Mouse (Mus musculus): ENCODE results near the gene Dtx1. TPM values are rescaled to one million over a fixed set of nuclear protein-coding genes. Genes with fewer than 3 reads are reported as not detected.
A peak's percentile ranks its signal among the peaks of the same experiment; 100 is the strongest.

Dtx1 gene
- total RNA-seq, 2 experiments from 2014 or later = 67.3 to 71.3 TPM

DNA sequence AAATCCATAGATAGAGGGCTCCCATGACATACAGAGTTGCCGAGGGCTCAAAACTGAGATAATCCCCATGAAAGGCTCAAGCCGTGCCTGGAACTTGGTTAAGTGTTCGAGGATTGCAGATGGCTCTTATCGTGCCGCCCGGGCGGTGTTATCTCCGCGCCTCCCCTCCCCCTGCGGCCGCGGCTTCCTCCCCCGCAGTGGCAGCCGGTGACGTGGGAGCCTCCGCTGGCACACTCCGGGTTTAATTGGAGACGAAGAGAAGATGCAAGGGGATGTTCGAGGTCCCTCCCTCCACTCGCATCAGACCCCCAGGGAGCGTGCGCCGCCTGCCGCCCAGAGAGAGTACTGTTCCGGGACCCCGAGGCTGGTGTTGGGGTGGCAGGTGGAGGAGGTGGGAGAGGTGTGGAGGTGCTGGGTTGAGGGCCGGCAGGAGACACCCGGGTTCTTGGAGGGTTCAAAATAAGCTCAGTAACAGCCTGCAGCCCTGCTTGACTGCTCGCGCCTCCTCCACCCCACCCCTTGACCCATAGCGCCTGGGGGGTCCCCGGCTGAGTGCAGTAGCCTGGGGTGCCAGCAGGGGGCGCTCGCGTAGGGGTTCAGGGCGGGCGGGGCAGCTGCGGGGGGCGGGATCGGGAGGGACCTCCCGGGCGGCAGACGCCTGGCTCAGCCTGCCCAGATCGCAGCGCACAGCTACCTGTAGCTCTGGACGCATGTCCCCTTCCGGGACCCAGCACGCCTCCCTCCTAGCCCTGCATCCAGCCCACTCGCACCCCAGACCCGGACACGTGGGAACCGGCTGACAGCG is 63.0 kb downstream of the Dtx1 start, which contains the start of gene Rasal1:
TSS of gene Rasal1 (plus strand) at position 244 of the 805 bp plus-strand sequence.
- peak; percentile 84 to 87 for DNase-seq (ENCODE audit: low spot score in 2 of 2)
- intact Hi-C loops (cut with DNase I) = loop anchor here (2.0 kb wide), 2 partner anchors 24 to 28 kb away; no protein-coding TSS in a partner anchor

DNA sequence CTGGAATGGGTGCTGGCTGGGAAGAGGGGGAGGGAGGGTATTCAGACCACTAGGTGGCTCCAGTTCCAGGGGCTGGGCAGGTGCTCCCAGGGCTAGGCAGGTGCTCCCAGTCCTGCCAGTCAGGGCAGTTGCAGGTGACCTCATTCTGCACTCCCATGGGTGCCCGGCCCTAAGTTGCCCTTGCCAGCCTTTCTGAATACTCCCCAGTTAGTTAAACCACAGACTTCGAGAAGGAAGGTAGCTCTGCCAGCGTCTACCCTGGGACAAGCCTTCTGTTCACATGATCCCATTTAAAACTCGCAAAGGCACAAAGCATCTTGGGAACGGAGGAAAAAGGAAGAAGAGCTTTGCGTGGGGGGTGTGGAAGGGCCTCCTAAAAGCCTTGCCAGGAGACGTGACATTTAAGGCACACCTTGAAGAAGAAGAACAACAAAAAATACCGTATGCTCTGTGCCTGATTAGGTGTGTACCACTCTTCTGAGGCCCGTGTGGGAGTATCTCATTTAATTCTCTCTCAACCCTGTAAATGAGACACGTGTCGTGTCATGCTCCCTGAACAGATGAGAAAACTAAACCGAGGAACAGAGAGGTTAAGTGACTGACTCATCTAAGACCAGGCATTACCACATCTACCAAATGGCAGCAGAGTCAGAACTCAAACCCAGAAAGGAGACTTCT is 63.8 kb downstream of the Dtx1 start:
- peak; percentile 52 to 56 for DNase-seq (ENCODE audit: low spot score in 2 of 2)
- intact Hi-C loops (cut with DNase I) = loop anchor here (2.0 kb wide), 2 partner anchors 25 to 27 kb away; no protein-coding TSS in a partner anchor

DNA sequence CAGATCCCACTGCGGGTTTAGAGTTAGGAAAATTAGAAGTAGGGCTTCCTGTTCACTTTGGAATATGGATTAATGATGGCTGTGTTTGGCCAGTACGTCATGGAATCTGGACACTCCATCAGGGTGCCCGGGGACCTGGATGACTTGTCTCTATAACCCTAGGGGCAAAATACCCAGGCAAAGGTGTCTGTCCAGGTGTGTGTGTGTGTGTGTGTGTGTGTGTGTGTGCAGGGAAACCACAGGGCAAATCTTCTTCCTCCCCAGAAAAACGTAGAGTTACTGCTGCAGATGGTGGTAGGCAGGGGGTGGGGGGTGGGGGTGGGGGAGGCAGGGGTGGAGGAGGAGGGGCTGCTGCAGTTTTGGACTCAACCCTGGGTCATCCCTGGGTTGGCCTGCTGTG is 64.4 kb downstream of the Dtx1 start:
- no peak for DNase-seq (ENCODE audit: low spot score in 2 of 2)
- intact Hi-C loops (cut with DNase I) = no loop called here

DNA sequence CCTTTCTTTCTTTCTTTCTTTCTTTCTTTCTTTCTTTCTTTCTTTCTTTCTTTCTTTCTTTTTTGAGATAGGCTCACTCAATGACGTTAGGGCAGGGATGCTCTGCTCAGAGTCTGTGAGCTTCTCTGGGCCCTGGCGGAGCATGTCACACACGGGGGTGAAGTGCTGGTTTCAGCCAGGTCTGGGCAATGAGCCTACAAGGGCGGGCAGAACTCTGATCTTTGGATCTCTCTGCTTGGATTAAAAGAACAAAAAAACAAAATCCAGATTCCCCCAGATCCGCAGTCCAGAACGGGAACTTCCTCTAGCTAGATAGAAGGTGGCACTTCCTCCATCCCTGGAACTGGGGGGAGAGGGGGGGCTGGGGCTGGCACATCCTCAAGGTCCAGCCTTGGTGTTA is 65.9 kb downstream of the Dtx1 start:
- intact Hi-C loops (cut with DNase I) = no loop called here
- DNase-seq (ENCODE audit: low spot score in 2 of 2) = no peak

DNA sequence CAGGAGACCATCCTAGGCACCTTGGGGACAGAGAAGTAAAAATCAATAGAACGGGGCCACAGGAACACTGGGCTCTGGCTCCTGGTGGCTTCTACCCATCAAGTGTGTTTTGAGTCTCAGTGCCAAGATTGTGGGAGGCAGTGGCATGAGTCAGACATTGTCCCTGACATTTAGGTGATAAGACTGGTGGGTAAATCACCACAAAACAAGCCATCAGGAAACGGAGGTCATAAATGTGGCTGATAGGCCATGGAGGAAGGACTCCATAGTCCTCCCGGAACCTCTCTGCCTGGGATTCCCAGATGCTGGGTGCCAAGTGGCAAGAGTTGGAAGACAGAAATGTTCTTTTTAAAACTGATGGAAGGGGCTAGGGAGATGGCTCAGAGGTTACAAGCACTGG is 67.5 kb downstream of the Dtx1 start:
- DNase-seq (ENCODE audit: low spot score in 2 of 2) = no peak
- intact Hi-C loops (cut with DNase I) = no loop called here

DNA sequence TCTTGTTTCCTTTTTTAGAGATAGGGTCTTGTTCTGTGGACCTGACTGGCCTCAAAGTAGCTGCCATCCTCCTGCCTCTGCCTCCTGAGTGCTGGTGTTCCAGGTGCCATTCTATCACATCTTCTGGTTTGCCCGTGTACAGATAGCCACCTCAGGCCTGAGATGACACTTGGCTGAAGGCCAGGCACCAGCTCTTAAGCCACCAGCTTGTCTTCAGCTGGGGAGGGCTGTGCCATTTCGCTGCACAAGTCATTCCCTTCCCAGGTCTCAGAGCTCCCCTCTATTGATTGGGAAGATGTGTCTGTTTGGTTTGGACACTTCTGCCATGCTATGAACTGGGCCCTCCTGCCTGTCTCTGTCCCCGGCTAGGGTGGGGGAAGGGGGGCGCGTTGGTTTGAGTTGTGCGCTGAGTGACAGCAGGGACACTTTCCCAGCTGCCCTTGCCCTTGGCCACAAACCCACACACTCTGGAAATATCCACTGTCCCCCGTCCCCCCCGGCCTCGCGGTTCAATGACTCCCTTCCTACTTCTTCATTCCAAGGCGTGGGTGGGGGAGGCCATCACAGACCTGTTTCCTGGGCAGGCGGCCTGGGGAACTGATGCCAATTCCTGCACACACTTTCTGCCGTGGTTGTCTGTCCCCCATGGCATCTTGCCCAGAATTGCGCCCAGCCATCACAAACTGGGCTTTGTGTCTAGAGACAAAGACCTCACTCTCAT is 68.2 kb downstream of the Dtx1 start:
- DNase-seq (ENCODE audit: low spot score in 2 of 2) = no peak
- intact Hi-C loops (cut with DNase I) = no loop called here

DNA sequence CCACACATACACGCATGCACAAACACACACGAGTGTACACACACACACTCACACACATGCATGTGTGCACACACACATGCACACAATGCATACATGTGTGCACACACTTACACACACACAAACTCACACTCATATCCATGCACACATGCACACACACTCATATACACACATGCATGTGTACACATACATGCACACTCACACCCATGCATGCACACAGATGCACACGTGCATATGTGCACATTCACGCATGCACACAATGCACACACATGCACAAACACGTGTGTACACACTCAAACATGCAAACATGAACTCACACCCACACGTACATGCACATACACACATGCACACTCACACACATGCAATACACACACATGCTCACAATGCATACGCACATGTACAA is 71.6 kb downstream of the Dtx1 start:
- intact Hi-C loops (cut with DNase I) = no loop called here
- DNase-seq (ENCODE audit: low spot score in 2 of 2) = no peak

DNA sequence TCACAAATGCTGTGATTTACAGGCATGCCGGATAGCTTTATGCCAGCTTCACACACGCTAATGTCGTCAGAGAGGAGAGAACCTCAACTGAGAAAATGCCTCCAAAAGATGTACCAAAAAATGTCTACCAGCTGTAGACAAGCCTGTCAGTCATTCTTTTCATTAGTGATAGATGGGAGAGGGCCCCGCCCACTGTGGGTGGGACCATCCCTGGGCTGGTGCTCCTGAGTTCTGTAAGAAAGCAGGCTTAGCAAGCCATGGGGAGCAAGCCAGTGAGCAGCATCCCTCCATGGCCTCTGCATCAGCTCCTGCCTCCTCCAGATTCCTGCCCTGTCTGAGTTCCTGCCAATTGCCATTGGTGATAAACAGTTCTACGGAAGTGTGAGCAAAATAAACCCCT is 76.1 kb downstream of the Dtx1 start:
- intact Hi-C loops (cut with DNase I) = no loop called here
- DNase-seq (ENCODE audit: low spot score in 2 of 2) = no peak

DNA sequence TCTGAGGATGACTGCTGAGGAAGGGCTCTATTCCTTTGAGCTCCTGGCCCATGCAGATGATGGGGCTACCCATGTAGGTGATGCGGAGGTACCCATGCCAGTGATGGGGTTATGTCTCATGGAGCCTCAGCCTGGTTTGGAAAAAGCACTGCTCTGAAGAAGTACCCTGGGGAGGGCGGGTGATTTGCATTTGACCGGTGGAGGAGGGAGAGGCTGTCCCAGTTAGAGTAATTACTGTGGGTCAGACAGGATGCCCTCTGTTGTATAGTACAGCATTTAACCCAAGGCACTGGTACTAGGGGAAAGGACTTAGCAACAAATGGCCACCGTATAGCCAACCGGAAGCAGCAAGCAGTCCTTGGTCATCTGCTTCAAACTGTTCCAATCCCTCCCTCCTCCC is 76.9 kb downstream of the Dtx1 start:
- DNase-seq (ENCODE audit: low spot score in 2 of 2) = no peak

DNA sequence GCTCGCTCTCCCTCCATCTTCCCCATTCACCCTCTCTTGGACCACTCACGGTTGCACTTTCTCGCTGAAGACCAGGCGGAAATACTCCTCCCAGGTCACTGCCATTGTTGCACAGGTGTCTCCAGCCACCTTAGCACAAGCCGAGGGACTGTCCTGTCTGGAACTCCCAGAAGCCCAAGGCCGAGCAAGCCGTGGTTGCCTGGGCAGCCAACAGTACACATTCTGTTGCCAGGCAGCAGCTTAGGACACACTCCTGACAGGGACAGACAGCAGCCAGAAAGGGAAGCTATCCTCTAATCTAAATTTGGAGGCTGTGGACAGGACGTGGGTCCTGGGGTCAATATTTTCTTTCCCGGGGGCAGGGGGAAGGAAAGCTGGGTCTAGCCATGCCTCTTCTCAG is 77.6 kb downstream of the Dtx1 start, which contains the start of gene Cfap73:
TSS of gene Cfap73 (minus strand) at position 105 of the 400 bp plus-strand sequence.
- intact Hi-C loops (cut with DNase I) = no loop called here
- no peak for DNase-seq (ENCODE audit: low spot score in 2 of 2)

More for the DNA sequence above, 76.9 kb downstream of the Dtx1 start:
- intact Hi-C loops (cut with DNase I) = no loop called here

DNA sequence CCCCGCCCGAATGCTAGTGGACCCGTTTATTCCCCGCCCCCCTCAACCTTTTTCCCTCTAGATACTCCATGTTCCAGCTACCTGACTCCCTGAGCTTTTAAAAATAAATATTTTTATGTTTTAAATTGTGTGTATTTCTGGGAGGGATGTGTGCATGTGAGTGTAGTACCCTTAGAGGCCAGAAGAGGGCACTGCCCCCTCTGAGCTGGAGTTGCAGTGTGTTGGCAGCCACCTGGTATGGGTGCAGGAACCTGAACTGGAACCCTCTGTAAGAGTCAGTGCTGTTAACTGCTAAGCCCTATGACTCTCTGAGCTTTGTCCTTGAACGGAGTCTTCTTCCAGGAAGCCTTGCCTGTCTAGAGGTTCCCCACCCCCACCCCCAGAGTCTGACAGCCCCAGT is 79.8 kb downstream of the Dtx1 start:
- no peak for DNase-seq (ENCODE audit: low spot score in 2 of 2)
- intact Hi-C loops (cut with DNase I) = no loop called here

DNA sequence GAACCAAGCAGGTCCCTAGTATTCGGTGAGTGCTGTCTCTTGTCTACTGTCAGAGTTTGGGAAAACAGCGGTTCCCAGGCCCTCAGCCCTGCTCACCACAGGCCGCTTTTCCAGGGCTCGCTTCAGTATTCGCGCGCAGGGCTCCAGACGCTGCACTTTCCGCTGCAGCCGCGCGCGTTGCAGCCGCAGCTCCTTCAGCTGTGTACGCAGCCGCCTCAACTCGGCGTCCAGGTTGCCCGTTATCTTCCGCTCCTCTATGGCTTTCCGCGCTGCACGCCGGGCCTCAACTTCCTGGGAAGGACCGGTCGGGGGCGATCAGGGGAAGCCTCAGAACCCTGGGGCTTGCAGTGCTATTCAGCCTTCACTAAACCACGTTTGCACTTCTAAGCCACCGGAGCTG is 80.6 kb downstream of the Dtx1 start:
- DNase-seq (ENCODE audit: low spot score in 2 of 2) = no peak
- intact Hi-C loops (cut with DNase I) = no loop called here

Other genes with a start within 250 kb of the Dtx1 start
- gene Sdsl, start 239.1 kb downstream of the Dtx1 start, total RNA-seq (2021) = 1 to 10 TPM; 5.5 to 5.7 TPM
- not detected for gene Sds, start 235.4 kb downstream of the Dtx1 start, total RNA-seq (2021)
- gene Plbd2, start 208.3 kb downstream of the Dtx1 start, total RNA-seq (2021) = 10 to 100 TPM; 57.2 to 66.1 TPM
- gene Slc8b1, start 200.8 kb downstream of the Dtx1 start, total RNA-seq (2021) = 1 to 10 TPM; 4.2 to 8.2 TPM
- gene Tpcn1, start 123.3 kb downstream of the Dtx1 start, total RNA-seq (2021) = 10 to 100 TPM; 32.9 to 36.0 TPM
- 1 to 10 TPM in 1 of 2 experiments, under 1 TPM in 1; 0.81 to 1.1 TPM for gene Iqcd, start 122.9 kb downstream of the Dtx1 start, total RNA-seq (2021)
- gene Rita1, start 99.3 kb downstream of the Dtx1 start, total RNA-seq (2021) = 10 to 100 TPM; 35.7 to 36.3 TPM
- gene Ddx54, start 99.2 kb downstream of the Dtx1 start, total RNA-seq (2021) = 10 to 100 TPM; 36.9 to 43.1 TPM
- gene Cfap73, start 77.7 kb downstream of the Dtx1 start, total RNA-seq (2021) = not detected
- 10 to 100 TPM; 90.0 to 92.7 TPM for gene Rasal1, start 63.1 kb downstream of the Dtx1 start, total RNA-seq (2021)
- under 1 TPM in 1 of 2 experiments, not detected in 1; 0.23 TPM for gene Oas2, start 37.9 kb upstream of the Dtx1 start, total RNA-seq (2021)
- not detected for gene Oas3, start 65.7 kb upstream of the Dtx1 start, total RNA-seq (2021)
- gene Oas1e, start 83.6 kb upstream of the Dtx1 start, total RNA-seq (2021) = not detected
- gene Oas1c, start 100.6 kb upstream of the Dtx1 start, total RNA-seq (2021) = 1 to 10 TPM in 1 of 2 experiments, under 1 TPM in 1; 0.91 to 1.9 TPM
- gene Oas1f, start 135.4 kb upstream of the Dtx1 start, total RNA-seq (2021) = not detected
- gene Oas1h, start 149.5 kb upstream of the Dtx1 start, total RNA-seq (2021) = not detected
- gene Oas1g, start 175.7 kb upstream of the Dtx1 start, total RNA-seq (2021) = under 1 TPM in 1 of 2 experiments, not detected in 1; 0.54 TPM
- under 1 TPM in 1 of 2 experiments, not detected in 1; 0.17 TPM for gene Oas1a, start 195.6 kb upstream of the Dtx1 start, total RNA-seq (2021)
- not detected for gene Oas1d, start 202.6 kb upstream of the Dtx1 start, total RNA-seq (2021)